Mouse (Mus musculus) limb, embryonic 12.5 days (tissue): ENCODE measurements around the gene N4bp3. TPM values are rescaled to one million over a fixed set of nuclear protein-coding genes. Genes with fewer than 3 reads are reported as not detected.
"Not testable (repeated sequence)": the region's sequence is repeated elsewhere in the genome, so short reads cannot be mapped to it uniquely, and the experiment has no call there.

Experiments
- ATAC-seq: fragments of 200-750 bp; cut with Nextera tagmentation; 2 replicates; pipeline ENCODE4 v1.8.0; 2017; ENCODE audit warnings: low read depth, moderate TSS enrichment; ENCODE audit not compliant: insufficient number of reproducible peaks, insufficient read depth, low FRiP score, low TSS enrichment
- H3K27ac ChIP-seq: fragments of 300-500 bp; sonication (generic); 2 replicates; pipeline ENCODE4 v1.5.1; 2016; ENCODE audit warnings: mild to moderate bottlenecking, moderate library complexity
- H3K27me3 ChIP-seq: fragments of 300-500 bp; sonication (generic); 2 replicates; pipeline ENCODE4 v1.6.1; 2016; ENCODE audit warnings: mild to moderate bottlenecking, moderate library complexity
- H3K36me3 ChIP-seq: fragments of 300-500 bp; sonication (generic); 2 replicates; pipeline ENCODE4 v1.6.1; 2016; ENCODE audit warnings: mild to moderate bottlenecking, moderate library complexity
- H3K4me1 ChIP-seq: fragments of 300-500 bp; sonication (generic); replicated peaks from 2 replicates; pipeline ENCODE4 v1.6.1; 2016
- H3K4me2 ChIP-seq: fragments of 300-500 bp; sonication (generic); 2 replicates; pipeline ENCODE4 v1.6.1; 2016; ENCODE audit warnings: mild to moderate bottlenecking, moderate library complexity
- H3K4me3 ChIP-seq: fragments of 300-500 bp; sonication (generic); replicated peaks from 2 replicates; pipeline ENCODE4 v1.5.1; 2016; ENCODE audit warnings: mild to moderate bottlenecking
- H3K9ac ChIP-seq: fragments of 300-500 bp; sonication (generic); replicated peaks from 2 replicates; pipeline ENCODE4 v1.6.1; 2016; ENCODE audit warnings: mild to moderate bottlenecking, moderate library complexity
- H3K9me3 ChIP-seq: fragments of 300-500 bp; sonication (generic); 2 replicates; pipeline ENCODE4 v1.6.1; 2016; ENCODE audit warnings: mild to moderate bottlenecking, moderate library complexity
- WGBS: fragments of 180-500 bp; shearing (Covaris S2); methylation state at CpG from one replicate; pipeline ENCODE4 v1.1.7; 2016; 5-methylcytosine and 5-hydroxymethylcytosine counted together
- polyA plus RNA-seq: library from polyadenylated mRNA; unstranded; fragments of >200 nt; fragmentation: Nextera tagmentation; extraction: Ambion mirVana; gene quantifications from 2 replicates; pipeline ENCODE4 v1.2.1, GENCODE M21; 2016

The N4bp3 gene
- polyA plus RNA-seq, 1 experiment from 2014 or later, result 28.0 TPM

GRCm38 (mm10) chr11:51673291-51673690 lies 22.6 kb upstream of the N4bp3 start:
- Histone ChIP-seq H3K9me3 (no peaks in the 10 kb centered on the region), H3K4me3 (no peak overlapping the region), H3K4me2 (no peak overlapping the region), H3K36me3 (no peaks in the 10 kb centered on the region), H3K4me1 (peaks cover 3% of the 10 kb centered on the region; the same call in 1 of the 2 replicates), H3K9ac (no peak overlapping the region), H3K27me3 (no peaks in the 10 kb centered on the region), H3K27ac (0 out of 2 replicates have a peak overlapping the region, but pooled peaks have one; percentile 4)
- 74% methylated on average over 9 of the region's 9 CpGs for WGBS
- no peak for ATAC-seq

DNA sequence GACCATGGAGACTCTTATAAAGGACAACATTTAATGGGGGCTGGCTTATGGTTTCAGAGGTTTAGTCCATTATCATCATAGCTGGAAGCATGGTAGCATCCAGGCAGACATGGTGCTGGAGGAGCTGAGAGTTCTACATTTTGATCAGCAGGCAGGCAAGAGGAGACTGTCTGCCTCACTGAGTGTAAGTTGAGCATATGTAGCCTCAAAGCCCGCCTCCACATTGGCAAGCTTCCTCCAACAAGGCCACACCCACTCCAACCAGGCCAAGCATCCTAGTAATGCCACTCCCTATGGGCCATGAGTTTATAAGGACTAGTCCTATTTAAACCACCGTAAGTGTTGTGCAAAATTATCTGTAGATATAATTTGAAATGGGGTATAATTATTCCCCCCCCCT lies 20.7 kb upstream of the N4bp3 start:
- H3K9me3 ChIP-seq, result no peaks in the 10 kb centered on the region
- 72% methylated on average over 2 of the region's 2 CpGs for WGBS
- ATAC-seq, result no peak

GRCm38 (mm10) chr11:51670846-51671245 lies 20.2 kb upstream of the N4bp3 start:
- Histone ChIP-seq H3K4me1 (peaks cover 3% of the 10 kb centered on the region; the same call in 1 of the 2 replicates), H3K27me3 (no peaks in the 10 kb centered on the region), H3K4me2 (no peak overlapping the region), H3K4me3 (no peak overlapping the region), H3K9me3 (no peaks in the 10 kb centered on the region), H3K36me3 (no peaks in the 10 kb centered on the region), H3K9ac (no peak overlapping the region), H3K27ac (no peak overlapping the region)
- WGBS, result 95% methylated on average over 7 of the region's 7 CpGs
- ATAC-seq, result no peak

More for the DNA sequence above, 20.7 kb upstream of the N4bp3 start:
- peaks cover 3% of the 10 kb centered on the region; the same call in 1 of the 2 replicates for H3K4me1 ChIP-seq
- H3K9ac ChIP-seq, result no peak overlapping the region
- H3K4me3 ChIP-seq, result no peak overlapping the region
- H3K4me2 ChIP-seq, result no peak overlapping the region
- H3K36me3 ChIP-seq, result no peaks in the 10 kb centered on the region
- no peaks in the 10 kb centered on the region for H3K27me3 ChIP-seq
- H3K27ac ChIP-seq, result no peak overlapping the region

DNA sequence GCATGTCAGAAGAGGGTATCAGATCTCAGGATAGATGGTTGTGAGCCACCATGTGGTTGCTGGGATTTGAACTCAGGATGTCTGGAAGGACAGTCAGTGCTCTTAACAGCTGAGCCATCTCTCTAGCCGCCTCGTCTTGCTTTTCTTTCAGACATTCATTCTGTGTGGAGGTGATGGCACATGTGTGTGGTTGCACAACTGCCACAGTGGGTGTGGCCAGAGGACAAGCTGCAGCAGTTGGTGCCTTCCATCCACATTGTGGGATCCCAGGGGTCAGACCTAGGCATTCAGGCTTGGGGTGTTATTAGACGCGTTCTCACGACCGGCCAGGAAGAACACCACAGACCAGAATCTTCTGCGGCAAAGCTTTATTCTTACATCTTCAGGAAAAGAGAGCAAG lies 14.1 kb upstream of the N4bp3 start:
- 93% methylated on average over 7 of the region's 7 CpGs for WGBS
- not testable (repeated sequence) for H3K4me1 ChIP-seq, H3K27me3 ChIP-seq, H3K4me2 ChIP-seq, H3K9ac ChIP-seq, H3K9me3 ChIP-seq, H3K36me3 ChIP-seq, H3K4me3 ChIP-seq, ATAC-seq, H3K27ac ChIP-seq

- H3K9ac ChIP-seq, result no peak overlapping the region
- H3K4me3 ChIP-seq, result no peak overlapping the region
- H3K27ac ChIP-seq, result no peak overlapping the region
- no peaks in the 10 kb centered on the region for H3K36me3 ChIP-seq
- no peaks in the 10 kb centered on the region for H3K27me3 ChIP-seq
- no peak for ATAC-seq
- no peak overlapping the region for H3K4me2 ChIP-seq
- 88% methylated on average over 7 of the region's 7 CpGs for WGBS
- peaks cover 17% of the 10 kb centered on the region for H3K4me1 ChIP-seq
- H3K9me3 ChIP-seq, result no peaks in the 10 kb centered on the region
Observed at GRCm38 (mm10) chr11:51662632-51663031, 12.0 kb upstream of the N4bp3 start.

- Histone ChIP-seq H3K9me3 (no peaks in the 10 kb centered on the region), H3K4me1 (peaks cover 20% of the 10 kb centered on the region), H3K36me3 (no peaks in the 10 kb centered on the region), H3K9ac (no peak overlapping the region), H3K4me3 (no peak overlapping the region), H3K27ac (no peak overlapping the region), H3K4me2 (no peak overlapping the region), H3K27me3 (no peaks in the 10 kb centered on the region)
- 79% methylated on average over 16 of the region's 16 CpGs for WGBS
- ATAC-seq, result no peak
Observed at GRCm38 (mm10) chr11:51661867-51662365, 11.3 kb upstream of the N4bp3 start.

DNA sequence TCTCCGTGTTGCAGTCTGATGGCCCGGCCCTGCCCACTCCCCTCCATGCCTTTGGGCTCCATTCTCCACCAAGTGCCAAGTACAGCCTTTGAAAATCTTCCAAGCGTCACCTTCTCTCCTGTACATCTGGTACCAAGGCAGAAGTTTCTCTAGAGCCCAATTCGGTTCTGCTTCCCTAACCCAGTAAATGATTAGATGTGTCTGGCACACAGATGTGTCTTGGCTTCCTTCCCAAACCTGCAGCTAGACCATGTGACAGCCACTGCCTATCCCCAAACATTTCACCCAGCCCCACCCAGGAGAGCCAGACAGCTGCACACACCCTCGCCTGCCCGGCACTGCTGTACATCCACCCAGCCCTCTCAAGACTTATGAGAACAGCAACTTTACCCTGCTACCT lies 8.1 kb upstream of the N4bp3 start:
- Histone ChIP-seq H3K4me1 (peaks cover 23% of the 10 kb centered on the region), H3K27me3 (no peaks in the 10 kb centered on the region), H3K9ac (no peak overlapping the region), H3K4me3 (no peak overlapping the region), H3K36me3 (no peaks in the 10 kb centered on the region), H3K27ac (peak overlapping the region; percentile 69), H3K4me2 (no peak overlapping the region), H3K9me3 (no peaks in the 10 kb centered on the region)
- 42% methylated on average over 6 of the region's 6 CpGs for WGBS
- ATAC-seq, result peak; percentile 40; the same call in 1 of the 2 replicates

DNA sequence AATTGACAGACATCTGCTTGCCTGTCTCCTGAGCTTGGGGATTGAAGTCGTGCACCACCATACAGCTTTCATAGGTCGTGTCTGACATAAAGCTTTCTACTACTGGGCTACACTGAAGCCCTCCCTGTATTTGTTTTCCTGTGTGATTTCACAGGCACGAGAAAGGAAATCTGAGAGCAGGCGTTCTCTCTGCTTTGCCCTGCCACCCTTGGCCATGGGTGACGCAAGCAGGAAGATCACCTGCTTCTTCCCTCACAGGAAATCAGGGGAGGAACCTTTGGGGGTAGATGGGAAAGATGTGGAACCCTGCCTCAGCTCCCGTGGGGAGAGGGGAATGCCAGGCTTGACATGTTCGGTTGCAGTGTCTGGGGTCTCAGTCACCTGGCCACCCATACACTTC lies 7.6 kb upstream of the N4bp3 start:
- Histone ChIP-seq H3K27ac (peak overlapping the region; percentile 69), H3K36me3 (no peaks in the 10 kb centered on the region)
- 0 out of 2 replicates have a peak, but pooled peaks have one; percentile 53 for ATAC-seq

GRCm38 (mm10) chr11:51656798-51657521 lies 6.3 kb upstream of the N4bp3 start:
- Histone ChIP-seq H3K9ac (no peak overlapping the region), H3K4me3 (no peak overlapping the region), H3K4me2 (no peak overlapping the region), H3K27me3 (no peaks in the 10 kb centered on the region), H3K4me1 (peaks cover 23% of the 10 kb centered on the region), H3K36me3 (no peaks in the 10 kb centered on the region), H3K27ac (no peak overlapping the region), H3K9me3 (no peaks in the 10 kb centered on the region; the same call in 1 of the 2 replicates)
- ATAC-seq, result no peak
- WGBS, result 78% methylated on average over 10 of the region's 10 CpGs

More for the DNA sequence above, 7.6 kb upstream of the N4bp3 start:
- H3K4me3 ChIP-seq, result no peak overlapping the region
- 47% methylated on average over 7 of the region's 7 CpGs for WGBS
- H3K9me3 ChIP-seq, result no peaks in the 10 kb centered on the region
- H3K27me3 ChIP-seq, result no peaks in the 10 kb centered on the region
- peaks cover 23% of the 10 kb centered on the region for H3K4me1 ChIP-seq
- no peak overlapping the region for H3K4me2 ChIP-seq
- no peak overlapping the region for H3K9ac ChIP-seq

GRCm38 (mm10) chr11:51654891-51655290 lies 4.2 kb upstream of the N4bp3 start:
- no peak overlapping the region for H3K4me2 ChIP-seq
- no peaks in the 10 kb centered on the region for H3K36me3 ChIP-seq
- H3K9ac ChIP-seq, result no peak overlapping the region
- H3K9me3 ChIP-seq, result no peaks in the 10 kb centered on the region; the same call in 1 of the 2 replicates
- peaks cover 34% of the 10 kb centered on the region for H3K4me1 ChIP-seq
- WGBS, result 96% methylated on average over 3 of the region's 3 CpGs
- H3K4me3 ChIP-seq, result no peak overlapping the region
- H3K27me3 ChIP-seq, result peaks cover 4% of the 10 kb centered on the region; the same call in 1 of the 2 replicates
- ATAC-seq, result no peak
- no peak overlapping the region for H3K27ac ChIP-seq

DNA sequence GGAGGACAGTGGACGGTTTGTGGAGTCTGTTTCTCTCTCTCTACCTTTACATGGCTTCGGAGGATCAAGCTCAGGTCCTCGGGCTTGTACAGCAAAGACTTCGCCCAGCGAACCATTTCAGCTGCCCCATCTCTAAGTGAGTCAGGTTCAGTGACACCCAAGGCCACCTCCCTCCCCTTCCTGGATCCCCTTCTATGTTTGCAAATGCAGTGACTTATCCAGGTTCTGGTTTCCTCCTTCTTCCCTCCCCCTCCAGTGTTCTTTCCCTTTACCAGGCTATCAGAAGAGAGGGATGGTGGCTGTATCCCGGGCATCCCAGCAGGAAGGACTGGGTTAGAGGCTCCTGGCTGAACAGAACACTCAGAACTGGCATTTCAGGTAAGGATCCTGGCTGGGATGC lies 3.1 kb upstream of the N4bp3 start:
- no peak for ATAC-seq
- H3K9me3 ChIP-seq, result no peaks in the 10 kb centered on the region; the same call in 1 of the 2 replicates
- H3K4me1 ChIP-seq, result peaks cover 38% of the 10 kb centered on the region
- H3K36me3 ChIP-seq, result no peaks in the 10 kb centered on the region
- no peak overlapping the region for H3K4me2 ChIP-seq
- no peak overlapping the region for H3K27ac ChIP-seq
- WGBS, result 80% methylated on average over 6 of the region's 6 CpGs
- H3K4me3 ChIP-seq, result no peak overlapping the region
- peaks cover 5% of the 10 kb centered on the region; the same call in 1 of the 2 replicates for H3K27me3 ChIP-seq
- no peak overlapping the region; the same call in 1 of the 2 replicates for H3K9ac ChIP-seq
